Mouse (Mus musculus) liver, postnatal 0 days (tissue): ENCODE measurements around the gene Acly.

Source experiments
- CTCF ChIP-seq: sonication (generic); IDR thresholded peaks from 2 replicates; pipeline ENCODE4 v1.5.1; 2016; ENCODE audit warnings: antibody characterized with exemption, low read depth
- EP300 ChIP-seq: IDR thresholded peaks from 2 replicates; pipeline ENCODE4 v1.6.1; 2016; ENCODE audit warnings: antibody characterized with exemption, low read depth, mild to moderate bottlenecking

GRCm38 (mm10) chr11:100546955-100547354 lies 19.2 kb upstream of the Acly start:
- TF ChIP-seq CTCF (no peak), EP300 (no peak)
